Mouse (Mus musculus) midbrain, postnatal 0 days (tissue): ENCODE results near the gene Aip. TPM values are rescaled to one million over a fixed set of nuclear protein-coding genes. Genes with fewer than 3 reads are reported as not detected.
"Not testable (repeated sequence)": the region's sequence is repeated elsewhere in the genome, so short reads cannot be mapped to it uniquely, and the experiment has no call there.

Source experiments
- ATAC-seq: fragments of 200-750 bp; cut with Nextera tagmentation; 2 replicates; pipeline ENCODE4 v1.8.0; 2017; ENCODE audit warnings: moderate number of reproducible peaks, mild to moderate bottlenecking, moderate TSS enrichment, moderate library complexity; ENCODE audit not compliant: low FRiP score
- DNase-seq: peaks from one replicate; pipeline ENCODE4 v3.0.0-alpha.2; 2015; ENCODE audit warnings: low spot score
- H3K27ac ChIP-seq: fragments of 300-500 bp; sonication (generic); 2 replicates; pipeline ENCODE4 v1.5.1; 2014; ENCODE audit warnings: low read depth, mild to moderate bottlenecking, low read length, mixed read lengths
- H3K27me3 ChIP-seq: fragments of 300-500 bp; sonication (generic); 2 replicates; pipeline ENCODE4 v1.6.1; 2014; ENCODE audit warnings: low read length, control low read depth, mixed read lengths; ENCODE audit not compliant: insufficient read depth
- H3K36me3 ChIP-seq: fragments of 300-500 bp; sonication (generic); 2 replicates; pipeline ENCODE4 v1.6.1; 2014; ENCODE audit warnings: low read length, control low read depth, mixed read lengths; ENCODE audit not compliant: insufficient read depth
- H3K4me1 ChIP-seq: fragments of 300-500 bp; sonication (generic); 2 replicates; pipeline ENCODE4 v1.6.1; 2014; ENCODE audit warnings: mild to moderate bottlenecking, control low read depth, antibody characterized with exemption, low read length, mixed read lengths; ENCODE audit not compliant: insufficient read depth
- H3K4me2 ChIP-seq: fragments of 300-500 bp; sonication (generic); 2 replicates; pipeline ENCODE4 v1.6.1; 2014; ENCODE audit warnings: low read depth, mild to moderate bottlenecking, low read length, mixed read lengths; ENCODE audit not compliant: poor library complexity, severe bottlenecking
- H3K4me3 ChIP-seq: fragments of 300-500 bp; sonication (generic); 2 replicates; pipeline ENCODE4 v1.5.1; 2014; ENCODE audit warnings: low read depth, mild to moderate bottlenecking, low read length, moderate library complexity
- H3K9ac ChIP-seq: fragments of 300-500 bp; sonication (generic); replicated peaks from 2 replicates; pipeline ENCODE4 v1.6.1; 2014; ENCODE audit warnings: mild to moderate bottlenecking, low read length, moderate library complexity, mixed read lengths; ENCODE audit not compliant: poor library complexity, severe bottlenecking
- H3K9me3 ChIP-seq: fragments of 300-500 bp; sonication (generic); 2 replicates; pipeline ENCODE4 v1.6.1; 2016; ENCODE audit warnings: low read length, control low read depth
- CTCF ChIP-seq: IDR thresholded peaks from 2 replicates; pipeline ENCODE4 v1.5.1; 2016; ENCODE audit warnings: antibody characterized with exemption, mild to moderate bottlenecking
- WGBS: fragments of 180-500 bp; shearing (Covaris S2); extraction: QIAGEN DNeasy Blood & Tissue Kit; methylation state at CpG from one replicate; pipeline ENCODE4 v1.1.7; 2014; 5-methylcytosine and 5-hydroxymethylcytosine counted together
- polyA plus RNA-seq: library from polyadenylated mRNA; unstranded; fragments of >200 nt; fragmentation: Nextera tagmentation; extraction: Ambion mirVana; gene quantifications from 2 replicates; pipeline ENCODE4 v1.2.1, GENCODE M21; 2015
- total RNA-seq: library from RNA; depleted of rRNA; stranded (reverse); fragments of >200 nt; gene quantifications from 2 replicates; pipeline ENCODE4 v1.2.3, GENCODE M21; 2014; rRNA removed

The Aip gene
- total and polyA plus RNA-seq, 2 experiments from 2014 or later: 49.9 to 87.7 TPM

- no peak overlapping the region for H3K4me2 ChIP-seq
- H3K4me3 ChIP-seq: no peak overlapping the region
- ATAC-seq (no peak), DNase-seq (no peak)
- H3K27ac ChIP-seq: no peak overlapping the region
- TF ChIP-seq CTCF: no peak
- WGBS: 73% methylated on average over 15 of the region's 15 CpGs
- H3K9me3 ChIP-seq: no peaks in the 10 kb centered on the region
- no peaks in the 10 kb centered on the region for H3K4me1 ChIP-seq
- no peaks in the 10 kb centered on the region for H3K27me3 ChIP-seq
- H3K36me3 ChIP-seq: no peaks in the 10 kb centered on the region
- H3K9ac ChIP-seq: no peak overlapping the region
Measured at GRCm38 (mm10) chr19:4070311-4070710, 55.3 kb downstream of the Aip start.

DNA sequence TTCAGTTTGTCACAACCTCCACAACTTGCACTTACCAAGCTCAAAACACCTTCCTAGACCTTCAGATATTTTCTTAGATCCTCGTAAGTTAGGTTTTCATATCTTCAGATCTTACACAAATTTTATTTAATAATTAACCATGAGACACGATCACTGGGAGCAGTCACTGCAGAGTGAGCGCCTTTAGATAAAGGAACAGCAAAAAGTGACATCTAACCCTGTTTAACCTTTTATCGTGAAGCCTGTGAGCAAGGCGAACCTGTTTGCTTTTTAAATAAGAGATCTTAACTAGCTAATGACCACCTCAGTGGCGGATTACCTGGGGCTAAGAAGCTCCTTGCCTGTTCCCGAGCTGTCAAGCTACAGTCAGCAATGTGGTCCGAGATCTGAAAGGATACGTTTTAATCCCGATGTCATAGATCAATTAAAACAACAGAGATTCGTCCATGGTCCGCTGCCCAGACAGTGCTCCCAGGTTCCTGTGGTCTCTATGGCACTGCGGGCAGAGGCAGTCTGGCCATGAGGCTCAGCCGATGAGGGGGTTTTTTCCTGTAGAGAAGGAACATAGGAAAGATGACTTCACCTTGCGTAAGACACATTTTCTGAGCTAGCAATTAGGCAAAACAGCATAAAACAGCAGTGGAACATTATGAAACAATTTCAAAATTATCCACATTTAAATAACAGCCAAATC, 56.8 kb downstream of the Aip start:
- DNase-seq (no peak), ATAC-seq (no peak)
- 46% methylated on average over 15 of the region's 15 CpGs for WGBS
- H3K4me3 ChIP-seq: no peak overlapping the region
- no peaks in the 10 kb centered on the region for H3K4me1 ChIP-seq
- no peaks in the 10 kb centered on the region for H3K27me3 ChIP-seq
- no peak overlapping the region for H3K9ac ChIP-seq
- no peaks in the 10 kb centered on the region for H3K36me3 ChIP-seq
- no peaks in the 10 kb centered on the region for H3K9me3 ChIP-seq
- no peak for TF ChIP-seq CTCF
- no peak overlapping the region for H3K27ac ChIP-seq
- H3K4me2 ChIP-seq: no peak overlapping the region

- WGBS: 92% methylated on average over 2 of the region's 2 CpGs
- H3K36me3 ChIP-seq, H3K27me3 ChIP-seq, DNase-seq, H3K9ac ChIP-seq, ATAC-seq, H3K9me3 ChIP-seq, H3K27ac ChIP-seq, H3K4me3 ChIP-seq, H3K4me1 ChIP-seq, H3K4me2 ChIP-seq: not testable (repeated sequence)
Measured at GRCm38 (mm10) chr19:4068242-4068641, 57.4 kb downstream of the Aip start.

DNA sequence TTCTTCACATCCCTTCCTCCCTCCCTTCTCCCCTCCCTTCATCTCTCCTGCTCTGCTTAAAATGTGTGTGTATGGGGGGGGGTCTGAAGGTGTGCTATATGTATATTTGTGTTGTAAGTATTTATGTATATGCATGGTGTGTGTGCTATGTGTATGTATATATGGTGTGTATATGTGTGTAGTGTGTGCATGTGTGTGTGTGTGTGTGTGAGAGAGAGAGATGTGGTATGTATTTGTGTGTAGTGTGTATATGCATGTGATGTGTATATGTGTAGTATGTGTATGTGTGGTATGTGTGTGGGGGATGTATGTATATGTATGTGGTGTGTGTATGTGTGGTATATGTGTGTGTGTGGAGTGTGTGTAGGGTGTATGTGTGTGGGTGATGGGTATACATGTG, 58.8 kb downstream of the Aip start:
- no peak overlapping the region for H3K9ac ChIP-seq
- no peak for DNase-seq
- H3K4me1 ChIP-seq: no peaks in the 10 kb centered on the region
- H3K4me3 ChIP-seq: no peak overlapping the region
- no peak for TF ChIP-seq CTCF
- no peaks in the 10 kb centered on the region for H3K9me3 ChIP-seq
- H3K36me3 ChIP-seq: no peaks in the 10 kb centered on the region
- ATAC-seq: no peak
- H3K4me2 ChIP-seq: no peak overlapping the region
- no peaks in the 10 kb centered on the region for H3K27me3 ChIP-seq
- no peak overlapping the region for H3K27ac ChIP-seq

DNA sequence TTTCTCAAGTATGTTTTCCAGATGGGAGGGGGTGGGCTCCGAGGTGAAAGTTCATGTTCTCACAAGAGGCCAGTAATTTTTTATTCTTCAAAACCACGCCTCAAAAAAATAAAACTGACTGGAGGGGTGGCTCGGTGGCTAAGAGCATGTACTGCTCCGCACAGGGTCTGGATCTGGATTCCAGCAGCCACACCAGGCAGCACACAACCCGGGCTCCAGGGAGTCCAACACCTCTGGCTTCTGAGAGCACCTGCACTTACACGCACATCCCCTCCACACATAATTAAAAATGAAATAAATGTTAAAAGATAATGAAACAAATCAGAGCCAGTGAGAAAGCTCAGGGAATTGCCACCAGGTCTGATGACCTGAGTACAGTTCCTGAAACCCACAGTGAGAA, 59.4 kb downstream of the Aip start:
- no peak for TF ChIP-seq CTCF
- ATAC-seq: no peak
- no peak overlapping the region for H3K4me2 ChIP-seq

GRCm38 (mm10) chr19:4064501-4064900, 61.2 kb downstream of the Aip start:
- not testable (repeated sequence) for H3K9ac ChIP-seq, H3K27me3 ChIP-seq, H3K4me2 ChIP-seq, H3K9me3 ChIP-seq, ATAC-seq, DNase-seq, H3K4me1 ChIP-seq, H3K36me3 ChIP-seq, H3K4me3 ChIP-seq, H3K27ac ChIP-seq
- 53% methylated on average over 3 of the region's 11 CpGs for WGBS

More for the DNA sequence above, 59.4 kb downstream of the Aip start:
- no peaks in the 10 kb centered on the region for H3K36me3 ChIP-seq
- WGBS: 84% methylated on average over 6 of the region's 6 CpGs
- no peak overlapping the region for H3K9ac ChIP-seq
- no peaks in the 10 kb centered on the region for H3K4me1 ChIP-seq
- DNase-seq: no peak
- H3K9me3 ChIP-seq: no peaks in the 10 kb centered on the region
- no peak overlapping the region for H3K4me3 ChIP-seq
- no peaks in the 10 kb centered on the region for H3K27me3 ChIP-seq
- H3K27ac ChIP-seq: no peak overlapping the region

Other genes starting within 250 kb of the Aip start
Only the 30 nearest of the 33 such genes appear.
- gene Unc93b1, start 190.7 kb downstream of the Aip start, total RNA-seq: 13.0 and 23.2 TPM in 2 replicates
- gene Unc93b1, start 190.7 kb downstream of the Aip start, polyA plus RNA-seq: 11.2 and 12.4 TPM in 2 replicates
- gene Aldh3b3, start 167.2 kb downstream of the Aip start, total RNA-seq: not detected in 2 replicates
- gene Aldh3b3, start 167.2 kb downstream of the Aip start, polyA plus RNA-seq: not detected in 2 replicates
- 2.4 and 2.8 TPM in 2 replicates for gene Aldh3b2, start 153.5 kb downstream of the Aip start, total RNA-seq
- 2.6 TPM in 2 replicates for gene Aldh3b2, start 153.5 kb downstream of the Aip start, polyA plus RNA-seq
- gene Acy3, start 139.3 kb downstream of the Aip start, total RNA-seq: 2.5 and 3.0 TPM in 2 replicates
- gene Acy3, start 139.3 kb downstream of the Aip start, polyA plus RNA-seq: 2.6 and 3.5 TPM in 2 replicates
- gene Tbx10, start 133.1 kb downstream of the Aip start, total RNA-seq: not detected in 2 replicates
- gene Tbx10, start 133.1 kb downstream of the Aip start, polyA plus RNA-seq: not detected in 2 replicates
- gene Nudt8, start 125.3 kb downstream of the Aip start, total RNA-seq: 18.5 and 22.1 TPM in 2 replicates
- 26.2 and 33.2 TPM in 2 replicates for gene Nudt8, start 125.3 kb downstream of the Aip start, polyA plus RNA-seq
- gene Gm49405, start 125.2 kb downstream of the Aip start, total RNA-seq: 3.5 and 4.0 TPM in 2 replicates
- 2.7 and 3.0 TPM in 2 replicates for gene Gm49405, start 125.2 kb downstream of the Aip start, polyA plus RNA-seq
- 8.8 and 13.4 TPM in 2 replicates for gene Doc2g, start 122.5 kb downstream of the Aip start, total RNA-seq
- gene Doc2g, start 122.5 kb downstream of the Aip start, polyA plus RNA-seq: 5.4 and 5.5 TPM in 2 replicates
- gene Ndufv1, start 113.1 kb downstream of the Aip start, total RNA-seq: 137 and 237 TPM in 2 replicates
- gene Ndufv1, start 113.1 kb downstream of the Aip start, polyA plus RNA-seq: 271 and 281 TPM in 2 replicates
- gene Gstp1, start 87.9 kb downstream of the Aip start, total RNA-seq: 268 and 350 TPM in 2 replicates
- 665 and 685 TPM in 2 replicates for gene Gstp1, start 87.9 kb downstream of the Aip start, polyA plus RNA-seq
- gene Gstp2, start 79.8 kb downstream of the Aip start, total RNA-seq: 3.6 TPM in 1 of 2 replicates, not detected in the other
- 2.4 and 4.1 TPM in 2 replicates for gene Gstp2, start 79.8 kb downstream of the Aip start, polyA plus RNA-seq
- not detected in 2 replicates for gene Gstp3, start 66.3 kb downstream of the Aip start, total RNA-seq
- not detected in 2 replicates for gene Gstp3, start 66.3 kb downstream of the Aip start, polyA plus RNA-seq
- gene Cabp2, start 44.3 kb downstream of the Aip start, total RNA-seq: not detected in 2 replicates
- gene Cabp2, start 44.3 kb downstream of the Aip start, polyA plus RNA-seq: not detected in 2 replicates
- gene Cdk2ap2, start 28.7 kb downstream of the Aip start, total RNA-seq: 37.4 and 45.6 TPM in 2 replicates
- gene Cdk2ap2, start 28.7 kb downstream of the Aip start, polyA plus RNA-seq: 60.5 and 64.2 TPM in 2 replicates
- gene Pitpnm1, start 25.9 kb downstream of the Aip start, total RNA-seq: 162 and 187 TPM in 2 replicates
- 127 and 134 TPM in 2 replicates for gene Pitpnm1, start 25.9 kb downstream of the Aip start, polyA plus RNA-seq
- 0.16 TPM in 1 of 2 replicates, not detected in the other for gene Gpr152, start 13.9 kb upstream of the Aip start, total RNA-seq
- gene Gpr152, start 13.9 kb upstream of the Aip start, polyA plus RNA-seq: not detected in 2 replicates
- gene Cabp4, start 18.2 kb upstream of the Aip start, total RNA-seq: not detected in 2 replicates
- gene Cabp4, start 18.2 kb upstream of the Aip start, polyA plus RNA-seq: 0.20 and 0.36 TPM in 2 replicates
- 96.1 and 116 TPM in 2 replicates for gene Coro1b, start 22.8 kb upstream of the Aip start, total RNA-seq
- 95.2 and 104 TPM in 2 replicates for gene Coro1b, start 22.8 kb upstream of the Aip start, polyA plus RNA-seq
- 0.38 TPM in 1 of 2 replicates, not detected in the other for gene Ptprcap, start 27.7 kb upstream of the Aip start, total RNA-seq
- gene Ptprcap, start 27.7 kb upstream of the Aip start, polyA plus RNA-seq: 0.28 TPM in 1 of 2 replicates, not detected in the other
- 23.5 and 25.2 TPM in 2 replicates for gene Rps6kb2, start 37.5 kb upstream of the Aip start, total RNA-seq
- 58.2 and 62.8 TPM in 2 replicates for gene Rps6kb2, start 37.5 kb upstream of the Aip start, polyA plus RNA-seq
- 4.4 and 6.6 TPM in 2 replicates for gene Carns1, start 49.6 kb upstream of the Aip start, total RNA-seq
- gene Carns1, start 49.6 kb upstream of the Aip start, polyA plus RNA-seq: 6.7 and 6.9 TPM in 2 replicates
- gene Tbc1d10c, start 65.4 kb upstream of the Aip start, total RNA-seq: 0.49 and 1.9 TPM in 2 replicates
- 1.2 and 1.6 TPM in 2 replicates for gene Tbc1d10c, start 65.4 kb upstream of the Aip start, polyA plus RNA-seq
- 535 and 592 TPM in 2 replicates for gene Ppp1ca, start 66.2 kb upstream of the Aip start, total RNA-seq
- 510 and 531 TPM in 2 replicates for gene Ppp1ca, start 66.2 kb upstream of the Aip start, polyA plus RNA-seq
- gene Rad9a, start 75.8 kb upstream of the Aip start, total RNA-seq: 18.0 and 22.8 TPM in 2 replicates
- 14.7 and 17.0 TPM in 2 replicates for gene Rad9a, start 75.8 kb upstream of the Aip start, polyA plus RNA-seq
- 0.99 and 1.2 TPM in 2 replicates for gene Clcf1, start 88.4 kb upstream of the Aip start, total RNA-seq
- 0.28 and 0.44 TPM in 2 replicates for gene Clcf1, start 88.4 kb upstream of the Aip start, polyA plus RNA-seq
- not detected in 2 replicates for gene AC109138.7, start 88.5 kb upstream of the Aip start, total RNA-seq
- not detected in 2 replicates for gene AC109138.7, start 88.5 kb upstream of the Aip start, polyA plus RNA-seq
- 20.9 and 37.7 TPM in 2 replicates for gene Pold4, start 106.0 kb upstream of the Aip start, total RNA-seq
- 20.8 and 26.8 TPM in 2 replicates for gene Pold4, start 106.0 kb upstream of the Aip start, polyA plus RNA-seq
- 40.6 and 67.7 TPM in 2 replicates for gene Ssh3, start 143.3 kb upstream of the Aip start, total RNA-seq
- gene Ssh3, start 143.3 kb upstream of the Aip start, polyA plus RNA-seq: 18.6 and 20.7 TPM in 2 replicates
- gene Ankrd13d, start 157.3 kb upstream of the Aip start, total RNA-seq: 92.2 and 106 TPM in 2 replicates
- gene Ankrd13d, start 157.3 kb upstream of the Aip start, polyA plus RNA-seq: 79.1 and 84.8 TPM in 2 replicates
- gene Grk2, start 180.4 kb upstream of the Aip start, total RNA-seq: 152 and 257 TPM in 2 replicates
- 27.0 and 29.6 TPM in 2 replicates for gene Grk2, start 180.4 kb upstream of the Aip start, polyA plus RNA-seq